Mouse (Mus musculus) MEL (cell line): Measurements from ENCODE around the gene Tradd.

ENCODE experiments used
- CTCF ChIP-seq, 3 experiments: IDR thresholded peaks in 2 of 3; conservative IDR thresholded peaks in 1 of 3; 2 replicates each; pipeline ENCODE4 v1.5.1; 2011 to 2012; ENCODE audit warnings: low read length in 3 of 3, low read depth in 2 of 3, mild to moderate bottlenecking in 2 of 3, improper control_type of control experiment in 1 of 3, inconsistent platforms in 1 of 3, mixed read lengths in 1 of 3, moderate library complexity in 1 of 3; ENCODE audit not compliant: control insufficient read depth in 1 of 3, insufficient read depth in 1 of 3, poor library complexity in 1 of 3, severe bottlenecking in 1 of 3
- EP300 ChIP-seq, 2 experiments: IDR thresholded peaks; 2 replicates each; pipeline ENCODE4 v1.6.1; 2011; ENCODE audit warnings: improper control_type of control experiment in 2 of 2, low read length in 2 of 2, low read depth in 1 of 2, mild to moderate bottlenecking in 1 of 2
- GATA1 ChIP-seq: IDR thresholded peaks from 2 replicates; pipeline ENCODE4 v1.6.1; 2011; ENCODE audit warnings: low read depth, low read length, improper control_type of control experiment
- HCFC1 ChIP-seq: IDR thresholded peaks from 2 replicates; pipeline ENCODE4 v1.6.1; 2012; ENCODE audit warnings: low read depth, mild to moderate bottlenecking, inconsistent platforms, low read length, improper control_type of control experiment, moderate library complexity
- MAFK ChIP-seq: IDR thresholded peaks from 2 replicates; pipeline ENCODE4 v1.6.1; 2011; ENCODE audit warnings: low read depth, mild to moderate bottlenecking, low read length, improper control_type of control experiment, borderline replicate concordance
- POLR2A ChIP-seq, 2 experiments: IDR thresholded peaks; 2 replicates each; pipeline ENCODE4 v1.6.1; 2011 to 2012; ENCODE audit warnings: low read length in 2 of 2, mild to moderate bottlenecking in 2 of 2, control low read depth in 1 of 2, improper control_type of control experiment in 1 of 2, low read depth in 1 of 2, moderate library complexity in 1 of 2; ENCODE audit not compliant: control insufficient read depth in 1 of 2, insufficient read depth in 1 of 2, poor library complexity in 1 of 2
- POLR2AphosphoS2 ChIP-seq: IDR thresholded peaks from 2 replicates; pipeline ENCODE4 v1.6.1; 2011; ENCODE audit warnings: low read length, improper control_type of control experiment
- RAD21 ChIP-seq: IDR thresholded peaks from 2 replicates; pipeline ENCODE4 v1.6.1; 2011; ENCODE audit warnings: mild to moderate bottlenecking, low read depth, low read length, improper control_type of control experiment
- SIN3A ChIP-seq: IDR thresholded peaks from 2 replicates; pipeline ENCODE4 v1.6.1; 2012; ENCODE audit warnings: low read length, improper control_type of control experiment, inconsistent platforms
- TAL1 ChIP-seq: IDR thresholded peaks from 2 replicates; pipeline ENCODE4 v1.6.1; 2012; ENCODE audit warnings: mild to moderate bottlenecking, inconsistent platforms, low read length, moderate library complexity, mixed read lengths
- TCF12 ChIP-seq: IDR thresholded peaks from 2 replicates; pipeline ENCODE4 v1.6.1; 2014; ENCODE audit warnings: low read depth, mild to moderate bottlenecking, inconsistent platforms, low read length, improper control_type of control experiment, moderate library complexity

DNA sequence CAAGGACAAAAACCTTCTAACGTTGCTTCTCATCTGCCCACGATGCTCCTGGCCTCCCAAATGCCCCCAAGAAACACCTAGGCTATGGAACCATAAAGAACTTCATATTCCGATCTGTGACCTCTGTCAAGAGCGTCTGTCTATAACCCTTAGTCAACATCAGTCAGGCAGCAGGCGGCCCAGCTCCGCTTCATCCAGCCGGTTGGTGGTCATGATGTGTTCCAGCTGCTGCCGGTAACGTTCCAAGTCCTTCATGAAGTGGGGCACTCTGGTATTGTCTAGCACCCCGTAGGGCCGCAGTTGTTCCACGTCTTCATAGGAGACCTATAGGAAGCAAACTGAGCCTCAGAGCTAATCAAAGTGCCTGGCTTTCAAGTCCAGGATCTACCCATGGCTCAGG is 17.4 kb upstream of the Tradd start:
- no peak for TF ChIP-seq GATA1
- no peak for TF ChIP-seq TAL1
- no peak for TF ChIP-seq MAFK
- no peak for TF ChIP-seq HCFC1
- TF ChIP-seq POLR2AphosphoS2 = no peak
- TF ChIP-seq CTCF (IDR thresholded peaks at IDR 0.05 in 2 of 3, conservative IDR thresholded peaks at IDR 0.05 in 1 of 3; ENCODE audit: control insufficient read depth in 1 of 3, insufficient read depth in 1 of 3, low read depth in 2 of 3, low read length in 3 of 3, poor library complexity in 1 of 3, severe bottlenecking in 1 of 3) = no peak
- no peak for TF ChIP-seq EP300 (IDR thresholded peaks at IDR 0.05; ENCODE audit: low read depth in 1 of 2, low read length in 2 of 2)
- TF ChIP-seq POLR2A (IDR thresholded peaks at IDR 0.05; ENCODE audit: control insufficient read depth in 1 of 2, insufficient read depth in 1 of 2, low read depth in 1 of 2, low read length in 2 of 2, poor library complexity in 1 of 2) = no peak
- no peak for TF ChIP-seq TCF12
- TF ChIP-seq RAD21 = no peak
- TF ChIP-seq SIN3A = no peak
